Mouse (Mus musculus) central nervous system, embryonic 18 days (tissue): ENCODE results near the gene Ly9. TPM values are rescaled to one million over a fixed set of nuclear protein-coding genes. Genes with fewer than 3 reads are reported as not detected.

Experiments
- polyA plus RNA-seq: library from polyadenylated mRNA; depleted of rRNA; stranded (reverse); fragments of >200 nt; gene quantifications from 2 replicates; pipeline ENCODE4 v1.2.3, GENCODE M21; 2012; rRNA removed

The Ly9 gene
- polyA plus RNA-seq, result 0.16 and 0.24 TPM in 2 replicates

DNA sequence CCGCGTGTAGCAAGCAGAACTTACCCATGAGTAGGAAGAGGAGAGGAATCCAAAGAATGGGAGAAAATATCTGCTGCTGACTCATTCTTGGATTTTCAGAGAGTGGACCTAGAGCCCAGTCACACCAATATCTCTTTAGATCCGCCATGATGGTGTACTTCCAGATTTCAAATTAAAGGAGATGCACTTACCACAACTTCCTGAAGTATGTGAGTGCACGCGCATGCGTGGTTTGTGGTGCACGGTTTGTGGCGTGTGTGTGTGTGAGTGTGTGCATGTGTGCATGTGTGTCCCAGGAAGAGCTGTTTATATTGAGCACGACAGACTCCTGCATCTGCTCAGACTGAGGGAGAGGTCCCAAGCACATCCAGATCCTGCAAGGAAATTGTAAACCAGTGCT, at the start of gene Ly9:
Gene Ly9 (minus strand): TSS at position 235 of the 400 bp plus-strand sequence.

DNA sequence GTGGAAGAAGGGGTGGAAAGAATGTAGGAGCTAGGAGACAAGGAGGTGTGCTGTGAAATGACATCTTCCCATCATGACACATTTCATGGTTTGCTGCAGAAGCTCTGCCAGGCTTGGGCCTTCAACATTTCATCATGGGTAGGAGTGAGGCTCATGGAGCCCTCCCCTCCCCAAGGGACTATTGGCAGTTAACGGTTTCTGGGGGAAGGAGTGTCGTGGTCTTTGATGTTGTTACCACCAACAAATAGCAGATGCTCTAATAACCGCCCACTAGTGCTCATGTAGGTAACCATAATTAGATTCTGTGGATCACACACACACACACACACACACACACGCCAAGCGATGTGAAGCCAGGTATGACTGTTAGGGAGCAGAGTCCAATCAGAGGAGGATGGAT, 45.5 kb upstream of the Ly9 start, which contains the start of gene Slamf7:
Gene Slamf7 (minus strand): TSS at position 302 of the 400 bp plus-strand sequence.

DNA sequence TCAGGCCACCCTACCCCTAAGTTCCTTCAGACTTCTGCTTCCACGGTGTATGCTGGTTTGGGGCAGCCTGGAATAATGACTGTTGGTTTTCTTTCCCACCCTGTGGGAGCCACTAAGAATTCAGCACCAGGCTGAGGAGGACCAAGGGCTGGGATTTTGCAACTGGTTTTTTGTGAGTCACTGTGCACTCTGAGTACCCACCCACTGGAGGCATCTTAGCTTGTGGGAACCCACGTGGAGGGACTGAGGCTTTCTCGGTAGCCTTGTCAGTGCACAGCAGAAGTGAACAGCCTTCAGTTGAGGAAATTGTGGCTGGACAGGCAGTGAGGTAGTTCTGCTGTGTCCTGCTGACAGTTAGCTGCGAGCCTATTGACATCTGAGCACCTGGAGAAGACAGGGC, 48.3 kb downstream of the Ly9 start, which contains the start of gene Cd244a:
Gene Cd244a (plus strand): TSS at position 296 of the 400 bp plus-strand sequence.

Other genes starting within 250 kb of the Ly9 start
- 3.4 and 3.6 TPM in 2 replicates for gene Klhdc9, start 246.6 kb downstream of the Ly9 start, polyA plus RNA-seq
- gene Nectin4, start 237.3 kb downstream of the Ly9 start, polyA plus RNA-seq, result 2.2 and 4.1 TPM in 2 replicates
- gene Arhgap30, start 218.5 kb downstream of the Ly9 start, polyA plus RNA-seq, result 0.44 and 0.48 TPM in 2 replicates
- 186 and 199 TPM in 2 replicates for gene Usf1, start 196.1 kb downstream of the Ly9 start, polyA plus RNA-seq
- gene Tstd1, start 188.5 kb downstream of the Ly9 start, polyA plus RNA-seq, result 3.8 and 4.4 TPM in 2 replicates
- 4.3 and 5.2 TPM in 2 replicates for gene F11r, start 169.9 kb downstream of the Ly9 start, polyA plus RNA-seq
- gene Alyref2, start 103.9 kb downstream of the Ly9 start, polyA plus RNA-seq, result 18.7 and 19.8 TPM in 2 replicates
- 0.04 TPM in 1 of 2 replicates, not detected in the other for gene Itln1, start 72.1 kb downstream of the Ly9 start, polyA plus RNA-seq
- not detected in 2 replicates for gene Cd244a, start 48.2 kb downstream of the Ly9 start, polyA plus RNA-seq
- gene Slamf7, start 45.6 kb upstream of the Ly9 start, polyA plus RNA-seq, result 0.01 TPM in 1 of 2 replicates, not detected in the other
- 0.56 and 0.84 TPM in 2 replicates for gene Cd48, start 74.6 kb upstream of the Ly9 start, polyA plus RNA-seq
- gene Slamf1, start 159.7 kb upstream of the Ly9 start, polyA plus RNA-seq, result 0.10 and 0.20 TPM in 2 replicates
- gene Cd84, start 232.3 kb upstream of the Ly9 start, polyA plus RNA-seq, result 0.70 and 0.84 TPM in 2 replicates